Mouse (Mus musculus): Measurements from ENCODE around the gene Flt1. TPM values are rescaled to one million over a fixed set of nuclear protein-coding genes. Genes with fewer than 3 reads are reported as not detected.

Gene Flt1
- polyA plus RNA-seq, 1 experiment from 2014 or later, result 9.9 TPM

DNA sequence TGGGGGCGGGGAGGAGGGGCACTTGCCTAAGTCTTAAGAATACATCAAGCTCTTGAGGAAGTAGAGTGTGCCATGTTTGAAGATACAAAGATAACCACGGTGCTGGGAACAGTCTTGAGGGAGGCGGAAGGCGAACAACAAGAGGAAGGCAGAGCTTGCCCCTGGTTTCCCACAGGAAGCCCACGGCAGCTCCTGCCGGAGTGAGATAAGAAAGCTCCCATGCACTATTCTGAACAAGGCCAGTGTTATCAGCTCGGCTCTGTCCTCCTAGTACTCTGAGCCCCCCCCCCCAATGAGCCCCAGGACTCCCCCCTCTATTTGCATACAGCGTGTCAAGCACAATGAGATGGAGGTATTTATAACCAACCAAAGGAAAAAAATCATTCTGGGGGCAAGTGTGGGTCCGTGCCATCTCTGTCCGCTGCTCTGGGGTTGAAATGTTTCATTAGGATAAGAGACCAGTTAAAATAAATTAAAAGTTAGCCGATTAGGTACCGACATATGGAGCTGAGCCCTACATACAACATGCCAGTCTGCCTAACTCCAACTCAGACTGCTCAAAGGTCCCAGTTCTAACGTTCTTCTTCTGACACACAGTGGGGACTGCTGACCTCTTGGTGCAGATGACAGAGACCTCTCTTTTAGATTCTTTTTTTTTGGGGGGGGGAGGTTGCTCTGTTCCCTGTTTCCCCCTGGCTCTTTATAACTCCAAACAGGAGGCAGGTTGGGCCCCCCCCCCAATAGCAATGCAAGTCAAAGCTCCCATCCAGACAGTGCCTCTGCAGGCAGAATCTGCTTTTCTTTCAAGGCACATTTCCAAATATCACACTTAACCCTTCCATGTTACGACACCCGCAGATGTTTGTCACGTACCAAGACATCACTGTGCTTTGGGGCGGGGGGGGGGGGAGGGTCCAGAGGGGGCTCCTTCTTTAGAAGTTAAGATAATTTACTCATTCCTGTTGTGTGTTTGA, 67.6 kb downstream of the Flt1 start:
- Histone ChIP-seq H3K27ac (ENCODE audit: low read length) (no peak overlapping the region), H3K9me3 (replicated peaks; ENCODE audit: control insufficient read depth, low read length) (no peaks in the 10 kb centered on the region), H3K4me2 (ENCODE audit: low read depth, low read length) (no peak overlapping the region), H3K27me3 (ENCODE audit: control insufficient read depth, insufficient read depth, low read length) (no peaks in the 10 kb centered on the region), H3K9ac (ENCODE audit: low read length) (no peak overlapping the region), H3K4me3 (replicated peaks; ENCODE audit: low read length) (no peak overlapping the region), H3K36me3 (ENCODE audit: control insufficient read depth, insufficient read depth, low read length) (no peaks in the 10 kb centered on the region), H3K4me1 (ENCODE audit: control insufficient read depth, insufficient read depth, low read length) (no peaks in the 10 kb centered on the region)
- WGBS, result 55% methylated on average over 17 of the region's 17 CpGs
- ATAC-seq (ENCODE audit: insufficient read depth, low FRiP score), result peak; percentile 64; the same call in 1 of the 2 replicates

DNA sequence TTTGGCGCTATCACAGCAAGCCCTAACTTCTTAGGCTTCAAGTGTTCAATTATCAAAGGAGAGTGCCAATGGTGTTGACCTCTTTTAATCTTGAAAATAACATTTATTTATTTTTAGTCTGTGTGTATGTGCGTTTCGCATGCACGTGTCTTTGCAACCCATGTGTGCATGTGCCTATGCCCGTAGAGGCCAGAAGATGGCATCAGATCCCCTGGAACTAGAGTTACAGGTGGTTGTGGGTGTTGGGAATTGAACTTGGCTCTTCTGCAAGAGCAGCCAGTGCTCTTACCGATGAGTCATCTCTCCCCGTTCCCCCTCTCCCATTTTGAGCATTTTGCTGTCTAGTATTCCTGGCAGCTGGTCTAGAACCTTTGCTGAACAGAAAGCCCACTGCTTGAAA, 70.0 kb downstream of the Flt1 start:
- no peak overlapping the region for H3K27ac ChIP-seq (ENCODE audit: low read length)
- H3K9ac ChIP-seq (ENCODE audit: low read length), result no peak overlapping the region
- H3K27me3 ChIP-seq (ENCODE audit: control insufficient read depth, insufficient read depth, low read length), result no peaks in the 10 kb centered on the region
- 82% methylated on average over 7 of the region's 7 CpGs for WGBS
- ATAC-seq (ENCODE audit: insufficient read depth, low FRiP score), result no peak
- H3K4me1 ChIP-seq (ENCODE audit: control insufficient read depth, insufficient read depth, low read length), result no peaks in the 10 kb centered on the region
- H3K4me3 ChIP-seq (replicated peaks; ENCODE audit: low read length), result no peak overlapping the region
- no peaks in the 10 kb centered on the region for H3K36me3 ChIP-seq (ENCODE audit: control insufficient read depth, insufficient read depth, low read length)
- H3K4me2 ChIP-seq (ENCODE audit: low read depth, low read length), result no peak overlapping the region
- no peaks in the 10 kb centered on the region for H3K9me3 ChIP-seq (replicated peaks; ENCODE audit: control insufficient read depth, low read length)

DNA sequence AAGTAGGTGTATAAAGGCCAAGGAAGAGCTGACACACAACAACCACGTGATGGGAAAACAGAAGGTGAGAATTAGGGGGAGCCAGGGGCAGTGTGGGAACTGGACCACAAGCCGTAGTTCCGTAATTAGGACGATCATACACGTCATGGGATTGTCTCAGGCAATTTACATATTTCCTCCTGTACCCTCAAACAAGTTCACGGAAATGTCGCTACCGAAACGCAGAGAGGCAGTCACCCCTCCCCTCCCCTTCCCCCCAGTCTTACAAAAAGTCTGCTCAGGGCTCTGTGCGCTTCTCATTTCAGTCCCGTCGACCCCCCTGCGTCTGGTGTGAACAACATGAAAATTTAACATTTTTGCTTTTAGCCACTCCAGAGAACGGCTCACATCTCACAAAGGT, 74.6 kb downstream of the Flt1 start:
- H3K36me3 ChIP-seq (ENCODE audit: control insufficient read depth, insufficient read depth, low read length), result no peaks in the 10 kb centered on the region
- H3K4me1 ChIP-seq (ENCODE audit: control insufficient read depth, insufficient read depth, low read length), result no peaks in the 10 kb centered on the region
- no peak overlapping the region for H3K27ac ChIP-seq (ENCODE audit: low read length)
- H3K9me3 ChIP-seq (replicated peaks; ENCODE audit: control insufficient read depth, low read length), result no peaks in the 10 kb centered on the region
- H3K4me2 ChIP-seq (ENCODE audit: low read depth, low read length), result no peak overlapping the region
- H3K27me3 ChIP-seq (ENCODE audit: control insufficient read depth, insufficient read depth, low read length), result no peaks in the 10 kb centered on the region
- no peak for ATAC-seq (ENCODE audit: insufficient read depth, low FRiP score)
- H3K9ac ChIP-seq (ENCODE audit: low read length), result no peak overlapping the region
- no peak overlapping the region for H3K4me3 ChIP-seq (replicated peaks; ENCODE audit: low read length)
- 79% methylated on average over 14 of the region's 14 CpGs for WGBS

DNA sequence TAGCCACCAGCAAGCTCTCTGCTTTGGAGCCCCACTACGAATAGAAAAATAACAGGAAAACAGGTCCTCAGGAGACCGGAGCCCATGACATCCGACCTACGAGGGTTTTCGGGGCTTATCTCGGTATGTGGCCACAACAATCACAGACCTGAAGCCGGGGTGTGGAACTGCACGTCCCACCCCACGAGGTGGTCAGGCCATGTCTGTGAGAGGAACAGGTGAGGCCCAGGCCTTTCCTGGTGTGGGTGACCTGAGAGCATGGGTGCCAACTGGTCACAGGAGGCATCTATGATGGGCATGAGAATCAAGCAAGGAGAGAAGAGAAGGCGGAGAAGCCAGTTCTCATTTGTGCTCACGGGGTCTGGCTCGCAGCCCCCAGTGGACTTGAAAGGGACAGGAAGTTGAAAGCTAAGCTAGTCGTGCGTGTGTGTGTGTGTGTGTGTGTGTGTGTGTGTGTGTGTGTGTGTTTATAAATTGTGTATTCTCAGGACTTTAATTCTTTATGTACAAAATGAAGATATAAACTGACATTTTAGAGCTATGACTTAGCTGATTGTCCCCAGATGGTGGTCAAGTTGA, 79.4 kb downstream of the Flt1 start:
- ATAC-seq (ENCODE audit: insufficient read depth, low FRiP score), result no peak
- H3K4me1 ChIP-seq (ENCODE audit: control insufficient read depth, insufficient read depth, low read length), result peaks cover 9% of the 10 kb centered on the region
- no peak overlapping the region for H3K4me2 ChIP-seq (ENCODE audit: low read depth, low read length)
- H3K4me3 ChIP-seq (replicated peaks; ENCODE audit: low read length), result no peak overlapping the region
- no peaks in the 10 kb centered on the region for H3K36me3 ChIP-seq (ENCODE audit: control insufficient read depth, insufficient read depth, low read length)
- no peaks in the 10 kb centered on the region for H3K9me3 ChIP-seq (replicated peaks; ENCODE audit: control insufficient read depth, low read length)
- no peak overlapping the region for H3K9ac ChIP-seq (ENCODE audit: low read length)
- H3K27me3 ChIP-seq (ENCODE audit: control insufficient read depth, insufficient read depth, low read length), result no peaks in the 10 kb centered on the region
- H3K27ac ChIP-seq (ENCODE audit: low read length), result no peak overlapping the region
- 67% methylated on average over 14 of the region's 14 CpGs for WGBS

DNA sequence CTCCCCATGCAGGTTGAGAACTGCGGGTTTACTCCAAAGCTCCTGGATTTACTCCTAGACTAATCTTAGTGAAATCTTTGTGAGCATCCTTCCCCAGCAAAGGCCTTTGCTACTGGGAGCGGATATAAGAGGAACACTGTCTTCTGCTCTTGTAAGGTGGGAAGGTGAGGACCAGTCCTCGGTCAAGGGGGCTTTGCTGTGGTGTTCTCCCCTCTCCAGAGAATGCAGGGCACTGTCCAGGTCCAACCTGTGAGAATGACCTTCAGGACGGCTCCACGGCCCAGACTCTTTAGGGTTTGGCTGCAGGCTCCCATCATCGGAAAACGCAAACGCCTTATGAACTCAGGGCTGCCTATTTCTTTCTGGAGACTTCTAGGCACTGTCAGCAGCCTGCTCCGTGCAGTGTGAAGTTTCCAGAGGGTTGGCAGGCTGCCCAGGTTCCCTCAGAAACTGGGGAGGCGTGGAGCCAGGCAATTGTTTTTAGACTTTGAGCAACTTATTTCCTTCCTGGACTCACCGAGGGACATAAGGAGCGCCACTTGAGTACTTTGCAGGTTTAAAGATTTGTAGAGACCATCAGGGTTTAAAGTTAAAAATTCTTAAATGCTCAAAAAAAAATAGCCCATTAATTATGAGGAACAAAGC, 80.7 kb downstream of the Flt1 start:
- Histone ChIP-seq H3K9ac (ENCODE audit: low read length) (no peak overlapping the region), H3K27me3 (ENCODE audit: control insufficient read depth, insufficient read depth, low read length) (no peaks in the 10 kb centered on the region), H3K36me3 (ENCODE audit: control insufficient read depth, insufficient read depth, low read length) (no peaks in the 10 kb centered on the region), H3K9me3 (replicated peaks; ENCODE audit: control insufficient read depth, low read length) (no peaks in the 10 kb centered on the region), H3K27ac (ENCODE audit: low read length) (no peak overlapping the region; the same call in 1 of the 2 replicates), H3K4me1 (ENCODE audit: control insufficient read depth, insufficient read depth, low read length) (peaks cover 9% of the 10 kb centered on the region), H3K4me2 (ENCODE audit: low read depth, low read length) (no peak overlapping the region), H3K4me3 (replicated peaks; ENCODE audit: low read length) (no peak overlapping the region)
- 50% methylated on average over 12 of the region's 12 CpGs for WGBS
- ATAC-seq (ENCODE audit: insufficient read depth, low FRiP score), result peak; percentile 86; the same call in 1 of the 2 replicates

DNA sequence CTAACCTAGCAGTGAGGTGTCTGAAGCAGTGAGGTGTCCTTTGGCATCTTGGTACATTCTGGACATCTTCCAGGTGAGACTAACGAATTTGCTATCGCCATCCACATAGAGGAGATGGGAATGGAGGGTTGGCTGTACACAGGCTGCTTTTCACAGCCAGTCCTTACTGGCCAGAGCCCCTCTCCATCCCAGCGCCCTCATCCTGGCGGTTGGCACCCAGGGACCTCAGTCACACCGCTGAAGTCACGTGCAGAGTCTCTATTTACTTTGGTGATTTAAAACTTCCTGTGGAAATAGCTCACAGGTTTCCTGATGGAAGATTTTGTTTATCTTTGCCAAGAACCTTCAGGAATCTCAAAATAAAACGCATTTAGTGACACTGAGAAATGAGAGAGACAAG, 84.4 kb downstream of the Flt1 start:
- no peaks in the 10 kb centered on the region for H3K36me3 ChIP-seq (ENCODE audit: control insufficient read depth, insufficient read depth, low read length)
- H3K27ac ChIP-seq (ENCODE audit: low read length), result no peak overlapping the region
- H3K4me2 ChIP-seq (ENCODE audit: low read depth, low read length), result no peak overlapping the region
- 41% methylated on average over 7 of the region's 7 CpGs for WGBS
- H3K4me3 ChIP-seq (replicated peaks; ENCODE audit: low read length), result no peak overlapping the region
- peaks cover 9% of the 10 kb centered on the region for H3K4me1 ChIP-seq (ENCODE audit: control insufficient read depth, insufficient read depth, low read length)
- ATAC-seq (ENCODE audit: insufficient read depth, low FRiP score), result no peak
- no peaks in the 10 kb centered on the region for H3K27me3 ChIP-seq (ENCODE audit: control insufficient read depth, insufficient read depth, low read length)
- no peak overlapping the region for H3K9ac ChIP-seq (ENCODE audit: low read length)
- H3K9me3 ChIP-seq (replicated peaks; ENCODE audit: control insufficient read depth, low read length), result no peaks in the 10 kb centered on the region

DNA sequence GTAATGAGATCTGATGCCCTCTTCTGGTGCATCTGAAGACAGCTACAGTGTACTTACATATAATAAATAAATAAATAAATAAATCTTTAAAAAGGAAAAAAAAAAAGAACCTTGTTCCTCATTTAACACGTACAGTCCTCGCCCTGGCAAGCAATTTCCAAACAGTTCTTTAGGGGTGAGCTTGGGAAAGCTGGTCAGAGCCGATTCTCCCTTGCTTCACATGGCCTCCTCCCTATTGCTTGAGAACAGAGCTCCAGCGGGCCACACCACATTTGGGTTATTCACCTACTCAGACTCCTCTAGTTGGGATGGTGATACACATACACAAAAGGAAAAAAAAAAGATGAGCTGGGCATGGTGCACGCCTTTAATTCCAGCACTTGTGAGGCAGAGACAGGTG, 85.9 kb downstream of the Flt1 start:
- 90% methylated on average over 5 of the region's 5 CpGs for WGBS
- no peak overlapping the region for H3K4me3 ChIP-seq (replicated peaks; ENCODE audit: low read length)
- no peaks in the 10 kb centered on the region for H3K9me3 ChIP-seq (replicated peaks; ENCODE audit: control insufficient read depth, low read length)
- no peak overlapping the region for H3K4me2 ChIP-seq (ENCODE audit: low read depth, low read length)
- no peak overlapping the region for H3K27ac ChIP-seq (ENCODE audit: low read length)
- no peaks in the 10 kb centered on the region for H3K27me3 ChIP-seq (ENCODE audit: control insufficient read depth, insufficient read depth, low read length)
- H3K36me3 ChIP-seq (ENCODE audit: control insufficient read depth, insufficient read depth, low read length), result no peaks in the 10 kb centered on the region
- peaks cover 1% of the 10 kb centered on the region for H3K4me1 ChIP-seq (ENCODE audit: control insufficient read depth, insufficient read depth, low read length)
- no peak overlapping the region for H3K9ac ChIP-seq (ENCODE audit: low read length)
- no peak for ATAC-seq (ENCODE audit: insufficient read depth, low FRiP score)

DNA sequence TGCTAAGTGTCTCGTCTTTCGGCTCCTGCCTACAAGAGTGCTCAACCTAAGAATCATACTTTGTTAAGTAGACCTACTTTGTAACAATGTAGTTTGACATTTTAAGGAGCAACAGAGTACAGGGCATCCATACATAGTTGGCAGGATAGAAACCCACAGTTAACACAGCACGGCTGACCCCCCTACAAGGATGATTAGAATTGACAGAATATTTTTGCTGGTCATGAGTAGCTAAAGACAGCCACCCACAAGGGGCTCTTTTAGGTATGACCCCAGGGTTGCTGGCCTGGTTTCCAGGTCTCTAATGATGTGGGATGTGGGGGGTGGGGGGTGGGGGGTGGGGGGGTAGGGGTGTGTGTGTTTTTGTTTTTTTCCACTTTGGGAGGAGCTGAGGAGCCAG, 89.1 kb downstream of the Flt1 start:
- no peak overlapping the region for H3K27ac ChIP-seq (ENCODE audit: low read length)
- no peak overlapping the region for H3K9ac ChIP-seq (ENCODE audit: low read length)
- no peaks in the 10 kb centered on the region for H3K27me3 ChIP-seq (ENCODE audit: control insufficient read depth, insufficient read depth, low read length)
- H3K9me3 ChIP-seq (replicated peaks; ENCODE audit: control insufficient read depth, low read length), result no peaks in the 10 kb centered on the region
- no peaks in the 10 kb centered on the region for H3K36me3 ChIP-seq (ENCODE audit: control insufficient read depth, insufficient read depth, low read length)
- WGBS, result 86% methylated on average over 3 of the region's 3 CpGs
- H3K4me1 ChIP-seq (ENCODE audit: control insufficient read depth, insufficient read depth, low read length), result no peaks in the 10 kb centered on the region
- no peak for ATAC-seq (ENCODE audit: insufficient read depth, low FRiP score)
- H3K4me3 ChIP-seq (replicated peaks; ENCODE audit: low read length), result no peak overlapping the region
- H3K4me2 ChIP-seq (ENCODE audit: low read depth, low read length), result no peak overlapping the region

DNA sequence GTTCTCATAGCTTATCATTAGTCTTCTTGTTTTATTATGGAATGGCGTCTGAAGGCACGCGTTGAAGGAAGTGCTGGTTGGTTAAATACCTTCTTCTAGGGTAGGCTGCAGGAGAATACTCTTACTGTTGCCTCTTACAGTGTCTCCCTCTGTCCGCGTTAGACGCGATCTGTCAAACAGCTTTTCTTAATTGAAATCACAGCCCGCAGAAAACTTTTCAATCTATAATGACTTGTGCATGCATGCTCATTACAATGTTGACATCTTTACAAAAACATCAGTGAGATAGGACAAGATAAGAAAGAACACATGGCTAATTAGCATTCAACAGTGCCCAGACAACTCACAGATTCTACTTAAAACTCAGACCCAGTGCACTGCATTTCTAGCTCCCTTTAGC, 89.9 kb downstream of the Flt1 start:
- no peak overlapping the region for H3K9ac ChIP-seq (ENCODE audit: low read length)
- H3K27ac ChIP-seq (ENCODE audit: low read length), result no peak overlapping the region
- 71% methylated on average over 8 of the region's 8 CpGs for WGBS
- no peak for ATAC-seq (ENCODE audit: insufficient read depth, low FRiP score)
- no peak overlapping the region for H3K4me2 ChIP-seq (ENCODE audit: low read depth, low read length)
- H3K4me1 ChIP-seq (ENCODE audit: control insufficient read depth, insufficient read depth, low read length), result no peaks in the 10 kb centered on the region
- no peaks in the 10 kb centered on the region for H3K9me3 ChIP-seq (replicated peaks; ENCODE audit: control insufficient read depth, low read length)
- H3K27me3 ChIP-seq (ENCODE audit: control insufficient read depth, insufficient read depth, low read length), result no peaks in the 10 kb centered on the region
- no peak overlapping the region for H3K4me3 ChIP-seq (replicated peaks; ENCODE audit: low read length)
- H3K36me3 ChIP-seq (ENCODE audit: control insufficient read depth, insufficient read depth, low read length), result no peaks in the 10 kb centered on the region

Measured in stomach, embryonic 16.5 days (tissue).